Mouse (Mus musculus) E14TG2a.4 (cell line): ENCODE data around the gene Plscr5.

Experiments used
- H3K27me3 ChIP-seq: 2 replicates; pipeline ENCODE4 v1.6.1; 2014; ENCODE audit warnings: low read length, control low read depth; ENCODE audit not compliant: insufficient read depth
- H3K36me3 ChIP-seq: 2 replicates; pipeline ENCODE4 v1.6.1; 2014; ENCODE audit warnings: low read length, control low read depth; ENCODE audit not compliant: insufficient read depth
- H3K4me1 ChIP-seq: replicated peaks from 2 replicates; pipeline ENCODE4 v1.6.1; 2014; ENCODE audit warnings: low read depth, low read length, control low read depth
- H3K4me3 ChIP-seq: replicated peaks from 2 replicates; pipeline ENCODE4 v1.5.1; 2014; ENCODE audit warnings: mild to moderate bottlenecking, low read length
- H3K9me3 ChIP-seq: 2 replicates; pipeline ENCODE4 v1.6.1; 2014; ENCODE audit warnings: low read length, control low read depth
- CTCF ChIP-seq: conservative IDR thresholded peaks from 2 replicates; pipeline ENCODE4 v1.5.1; 2014; ENCODE audit warnings: low read length
- NANOG ChIP-seq: IDR thresholded peaks from 2 replicates; pipeline ENCODE4 v1.6.1; 2014; ENCODE audit warnings: borderline replicate concordance, low read length, mixed read lengths
- POU5F1 ChIP-seq: IDR thresholded peaks from 2 replicates; pipeline ENCODE4 v1.6.1; 2014; ENCODE audit warnings: low read length, borderline replicate concordance

The Plscr5 gene

DNA sequence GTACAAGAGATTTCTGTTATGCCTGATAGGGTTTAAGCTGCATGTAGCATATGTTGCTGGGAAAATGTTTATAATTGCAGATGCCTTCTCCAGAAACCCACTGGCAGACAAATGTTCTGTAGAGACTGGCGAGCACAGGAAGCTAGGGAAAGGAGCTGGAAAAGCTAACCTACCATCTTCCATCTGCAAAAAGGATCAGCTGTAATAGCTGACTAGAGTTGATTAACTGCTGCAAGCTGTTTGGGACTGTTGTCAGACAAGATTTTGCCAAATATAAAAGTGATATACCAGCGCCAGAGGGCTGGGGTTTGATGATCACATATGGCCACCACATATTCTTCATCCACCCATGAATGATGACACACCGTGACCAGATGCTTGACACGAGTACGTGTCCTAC, 6.8 kb downstream of the Plscr5 start:
- Histone ChIP-seq H3K4me3 (no peak overlapping the region), H3K27me3 (no peaks in the 10 kb centered on the region), H3K9me3 (no peaks in the 10 kb centered on the region), H3K4me1 (no peaks in the 10 kb centered on the region), H3K36me3 (no peaks in the 10 kb centered on the region)
- no peak for TF ChIP-seq POU5F1
- TF ChIP-seq CTCF: no peak
- TF ChIP-seq NANOG: no peak

DNA sequence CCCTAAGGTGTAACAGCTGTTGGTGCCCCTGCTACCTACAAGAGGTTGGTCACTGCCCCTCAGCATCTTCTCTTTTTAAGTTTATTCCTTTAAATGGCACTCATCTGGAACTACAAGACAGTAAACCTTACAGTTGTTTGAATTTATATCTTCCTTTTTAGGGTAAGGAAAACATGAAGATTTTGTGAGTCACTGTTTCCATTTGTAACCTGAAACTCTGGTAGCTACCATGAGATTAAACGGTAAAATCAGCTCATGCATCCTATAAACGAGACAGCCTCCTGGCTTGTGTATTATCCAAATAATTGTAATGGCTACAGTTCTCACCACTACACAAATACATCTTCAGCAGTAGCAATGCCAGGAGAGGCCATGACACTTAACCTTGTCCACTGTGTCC, 11.7 kb downstream of the Plscr5 start:
- Histone ChIP-seq H3K4me1 (no peaks in the 10 kb centered on the region), H3K27me3 (no peaks in the 10 kb centered on the region), H3K36me3 (no peaks in the 10 kb centered on the region), H3K4me3 (no peak overlapping the region), H3K9me3 (no peaks in the 10 kb centered on the region)
- TF ChIP-seq NANOG (no peak), POU5F1 (no peak), CTCF (no peak)

DNA sequence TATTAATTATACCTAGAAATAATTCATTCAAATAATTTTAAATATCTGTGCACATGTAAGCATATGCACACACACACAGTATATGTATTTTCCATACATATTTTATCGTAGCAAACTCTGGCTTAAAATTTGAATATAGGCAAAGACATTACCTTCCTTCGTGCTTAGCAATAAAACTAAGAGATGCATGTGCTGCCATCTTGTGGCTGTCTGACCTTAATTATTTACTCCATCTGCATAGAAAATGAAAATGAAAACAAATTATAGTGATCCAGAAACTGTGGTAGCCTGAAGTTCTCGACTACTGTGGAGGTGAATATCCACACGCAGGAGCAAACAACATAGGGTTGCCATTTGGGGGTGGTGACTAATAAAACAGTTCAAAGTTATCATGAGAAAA, 14.6 kb downstream of the Plscr5 start:
- Histone ChIP-seq H3K27me3 (no peaks in the 10 kb centered on the region), H3K4me3 (no peak overlapping the region), H3K9me3 (no peaks in the 10 kb centered on the region), H3K36me3 (no peaks in the 10 kb centered on the region), H3K4me1 (no peaks in the 10 kb centered on the region)
- TF ChIP-seq POU5F1 (no peak), CTCF (no peak), NANOG (no peak)

DNA sequence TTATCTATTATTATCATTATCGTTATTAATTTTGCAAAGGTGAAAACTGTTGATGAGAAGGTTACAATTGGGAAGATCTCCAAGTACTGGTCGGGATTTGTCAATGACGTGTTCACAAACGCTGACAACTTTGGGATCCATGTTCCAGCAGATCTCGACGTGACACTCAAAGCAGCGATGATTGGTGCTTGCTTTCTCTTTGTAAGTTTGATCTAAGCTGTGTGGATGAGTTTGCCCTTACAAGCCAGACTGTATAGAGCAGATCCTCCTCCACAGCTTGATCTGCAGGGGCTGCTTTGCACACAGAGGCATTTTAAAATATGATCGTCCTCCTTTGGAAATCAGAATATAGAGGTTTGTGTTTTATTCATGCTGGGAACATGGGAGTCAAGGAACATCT, 15.0 kb downstream of the Plscr5 start:
- Histone ChIP-seq H3K36me3 (no peaks in the 10 kb centered on the region), H3K9me3 (no peaks in the 10 kb centered on the region), H3K4me3 (no peak overlapping the region), H3K27me3 (no peaks in the 10 kb centered on the region), H3K4me1 (no peaks in the 10 kb centered on the region)
- no peak for TF ChIP-seq NANOG
- no peak for TF ChIP-seq CTCF
- no peak for TF ChIP-seq POU5F1

DNA sequence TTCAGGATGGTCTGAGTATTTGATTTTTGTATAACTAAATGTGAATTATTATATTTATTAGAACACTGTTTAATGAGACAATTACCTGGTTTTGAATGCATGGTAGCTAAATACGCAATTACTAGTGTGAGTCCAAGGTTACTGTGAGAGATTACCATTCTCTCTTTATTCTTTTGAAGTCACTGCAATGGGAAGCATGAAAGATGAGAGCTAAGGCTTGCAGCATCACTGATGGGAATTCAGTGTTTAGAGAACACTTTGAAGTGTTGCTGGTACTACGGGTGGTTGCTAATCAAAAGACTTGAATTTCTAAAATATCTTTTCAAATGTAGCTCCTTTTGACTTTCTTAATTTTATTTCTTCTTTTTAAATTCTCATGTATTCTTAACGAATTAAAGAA, 17.1 kb downstream of the Plscr5 start:
- H3K36me3 ChIP-seq: no peaks in the 10 kb centered on the region
- no peak overlapping the region for H3K4me3 ChIP-seq
- no peaks in the 10 kb centered on the region for H3K27me3 ChIP-seq
- no peaks in the 10 kb centered on the region for H3K9me3 ChIP-seq
- H3K4me1 ChIP-seq: no peaks in the 10 kb centered on the region
- TF ChIP-seq POU5F1: no peak
- TF ChIP-seq CTCF: no peak
- TF ChIP-seq NANOG: no peak

DNA sequence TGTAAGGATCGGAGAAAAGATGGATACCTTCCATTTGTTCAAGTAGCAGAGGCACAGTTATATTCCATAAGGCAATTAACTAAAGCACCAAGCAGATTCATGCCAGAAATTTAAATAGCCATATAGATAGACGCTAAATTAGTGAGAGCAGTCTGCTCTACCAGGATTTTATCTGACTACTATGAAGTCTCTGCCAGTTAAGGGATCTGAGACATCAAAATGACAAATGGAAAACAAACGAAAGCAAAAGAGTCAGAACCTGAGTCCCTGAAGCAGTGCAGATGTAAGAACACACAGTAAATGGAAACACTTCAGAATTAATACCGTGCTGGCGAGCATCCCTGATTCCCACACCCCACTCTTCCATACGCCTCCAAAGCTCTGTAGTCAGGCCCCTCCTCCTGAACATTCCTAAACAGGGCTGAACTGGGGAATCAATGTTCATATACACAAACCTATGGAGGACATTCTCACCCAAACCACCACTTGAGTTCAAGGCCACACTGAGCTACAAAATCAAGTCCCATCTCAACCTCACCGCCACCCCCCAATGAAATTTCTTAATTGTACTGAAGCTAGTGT, 17.7 kb downstream of the Plscr5 start:
- Histone ChIP-seq H3K4me1 (no peaks in the 10 kb centered on the region), H3K27me3 (no peaks in the 10 kb centered on the region), H3K9me3 (no peaks in the 10 kb centered on the region), H3K36me3 (no peaks in the 10 kb centered on the region), H3K4me3 (no peak overlapping the region)
- TF ChIP-seq NANOG (no peak), CTCF (no peak), POU5F1 (no peak)

DNA sequence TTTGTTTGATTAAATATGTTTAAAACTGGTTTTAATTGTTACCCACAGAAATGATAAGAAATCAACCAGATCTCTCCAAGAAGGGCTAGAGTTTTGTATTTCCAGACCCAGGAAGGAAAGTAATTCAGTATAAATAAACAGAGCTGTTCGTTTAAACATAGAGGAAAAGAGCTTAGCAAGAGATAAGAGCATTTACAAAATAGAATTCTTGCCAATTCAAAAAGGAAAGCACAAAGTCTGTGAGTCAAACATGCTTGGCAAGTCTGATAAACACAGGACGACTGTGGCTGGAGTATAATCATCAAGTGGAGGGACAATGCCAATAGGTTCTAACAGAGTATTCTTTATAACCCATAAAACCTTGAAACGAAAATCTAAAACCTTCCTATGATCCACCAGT, 18.3 kb downstream of the Plscr5 start:
- no peaks in the 10 kb centered on the region for H3K4me1 ChIP-seq
- H3K9me3 ChIP-seq: no peaks in the 10 kb centered on the region
- H3K27me3 ChIP-seq: no peaks in the 10 kb centered on the region
- H3K4me3 ChIP-seq: no peak overlapping the region
- TF ChIP-seq POU5F1 (no peak), NANOG (no peak), CTCF (no peak)
- H3K36me3 ChIP-seq: no peaks in the 10 kb centered on the region

DNA sequence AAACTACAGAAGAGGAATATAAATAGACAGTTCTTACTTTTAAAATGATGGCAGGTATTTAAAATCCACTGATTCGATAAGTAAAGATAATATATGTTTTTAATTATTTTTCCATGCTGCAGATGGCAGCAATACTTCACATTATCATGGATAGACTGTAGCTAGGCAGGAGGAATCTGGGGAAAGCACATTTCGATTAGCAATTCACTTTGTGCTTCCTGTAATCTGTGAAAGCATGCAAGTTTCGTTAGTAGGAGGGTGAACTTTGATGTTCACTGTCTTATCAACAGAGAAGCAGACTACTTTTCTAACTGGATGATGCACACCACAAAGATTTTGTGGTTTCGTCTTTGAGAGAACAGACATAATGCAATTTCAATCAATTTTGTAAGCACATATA, 24.7 kb downstream of the Plscr5 start:
- Histone ChIP-seq H3K36me3 (no peaks in the 10 kb centered on the region), H3K4me3 (no peak overlapping the region), H3K27me3 (no peaks in the 10 kb centered on the region), H3K9me3 (no peaks in the 10 kb centered on the region), H3K4me1 (no peaks in the 10 kb centered on the region)
- TF ChIP-seq NANOG: no peak
- TF ChIP-seq CTCF: no peak
- TF ChIP-seq POU5F1: no peak

DNA sequence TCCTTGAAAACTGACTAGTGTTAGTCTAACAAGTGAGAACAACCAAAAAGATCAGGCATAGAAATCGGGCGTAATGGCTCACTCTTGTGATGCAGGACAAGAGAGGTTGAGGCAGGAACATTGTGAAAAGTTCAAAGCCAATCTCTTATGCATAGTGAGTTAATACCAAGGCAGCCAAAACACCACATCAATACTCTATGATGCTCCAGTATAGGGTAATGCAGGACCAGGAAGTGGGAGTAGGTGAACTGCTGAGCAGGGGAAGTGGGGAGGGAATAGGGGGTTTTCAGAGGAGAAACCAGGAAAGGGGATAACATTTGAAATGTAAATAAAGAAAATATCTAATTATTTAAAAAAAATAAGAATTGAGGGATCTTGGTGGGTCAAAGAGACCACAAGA, 25.2 kb downstream of the Plscr5 start:
- H3K9me3 ChIP-seq: no peaks in the 10 kb centered on the region
- H3K4me3 ChIP-seq: no peak overlapping the region
- TF ChIP-seq NANOG: no peak
- no peak for TF ChIP-seq CTCF
- no peak for TF ChIP-seq POU5F1
- H3K27me3 ChIP-seq: no peaks in the 10 kb centered on the region
- H3K36me3 ChIP-seq: no peaks in the 10 kb centered on the region
- H3K4me1 ChIP-seq: no peaks in the 10 kb centered on the region

DNA sequence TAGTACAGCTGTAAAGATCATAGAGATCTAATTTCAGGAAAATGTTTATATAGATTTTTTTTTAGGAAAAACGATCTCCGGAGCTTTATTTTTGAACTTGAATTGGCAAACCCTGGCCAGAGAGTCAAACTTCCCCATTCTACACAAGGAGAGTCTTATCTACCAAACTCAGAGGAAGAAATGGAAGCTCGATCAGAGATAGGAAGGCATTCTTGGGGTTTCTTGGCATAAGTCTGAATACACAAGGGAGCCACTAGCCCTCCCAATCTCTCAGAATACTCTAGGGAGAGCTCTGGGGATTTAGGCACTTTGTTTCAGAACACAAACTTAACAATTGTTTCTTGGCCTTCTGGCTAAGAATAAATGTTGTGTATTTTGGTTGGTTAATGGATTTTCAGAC, 27.4 kb downstream of the Plscr5 start:
- TF ChIP-seq CTCF: no peak
- no peak for TF ChIP-seq POU5F1
- TF ChIP-seq NANOG: no peak
- Histone ChIP-seq H3K36me3 (no peaks in the 10 kb centered on the region), H3K27me3 (no peaks in the 10 kb centered on the region), H3K9me3 (no peaks in the 10 kb centered on the region), H3K4me3 (no peak overlapping the region), H3K4me1 (no peaks in the 10 kb centered on the region)
